In the genomic region with DNA sequence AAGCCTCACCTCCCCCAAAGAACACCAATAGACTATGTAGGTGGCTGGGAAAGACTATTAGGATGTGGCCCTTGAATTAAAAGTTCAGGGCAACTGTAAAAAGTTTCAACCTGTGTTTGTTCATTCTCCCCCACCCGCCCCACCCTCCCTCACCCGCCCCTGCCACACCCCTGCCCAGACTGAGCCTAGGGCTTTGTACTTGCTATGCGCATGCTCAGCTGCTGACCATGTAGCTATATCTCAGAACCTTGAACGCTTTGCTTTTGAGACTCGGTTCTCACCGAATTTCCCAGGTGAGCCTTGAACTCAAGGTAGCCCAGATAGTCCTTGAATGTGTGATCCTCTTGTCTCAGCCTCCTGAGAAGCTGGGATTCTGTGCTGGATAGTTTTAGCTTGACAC, we compare ENCODE assay signal across 12 mouse cellular contexts.
"Had no signal": no experiment of that assay in that cellular context is flagged by ENCODE, and none has a peak within 500 bp of the region (broad histone marks: within the 10 kb centered on the region; RNA-seq: fewer than 3 reads in every experiment).

No protein-coding gene starts in this region.

- ATAC-seq: midbrain, embryonic 16.5 days had no signal

- DNase-seq: kidney, adult 11 months; kidney, adult 9 months; kidney, postnatal 36 days; lung, postnatal 14 days; right cerebral cortex, postnatal 14 days had no signal

- H3K9me3 ChIP-seq: limb, embryonic 15.5 days; lung, embryonic 15.5 days; megakaryocyte, embryonic 14.5 days had no signal

- H3K4me2 ChIP-seq: limb, embryonic 15.5 days; lung, embryonic 15.5 days; midbrain, embryonic 11.5 days had no signal

- H3K4me3 ChIP-seq: limb, embryonic 15.5 days; lung, embryonic 15.5 days had no signal

- H3K36me3 ChIP-seq: limb, embryonic 15.5 days; lung, embryonic 15.5 days had no signal

- H3K9ac ChIP-seq: limb, embryonic 15.5 days; lung, embryonic 15.5 days had no signal

- H3K27ac ChIP-seq: kidney, postnatal 0 days; limb, embryonic 15.5 days; lung, embryonic 15.5 days; macrophage had no signal

- H3K4me1 ChIP-seq: lung, embryonic 15.5 days had no signal
